Mouse (Mus musculus): ENCODE measurements around the gene Arid4a. TPM values are rescaled to one million over a fixed set of nuclear protein-coding genes. Genes with fewer than 3 reads are reported as not detected.

Gene Arid4a
- 10.4 and 10.9 TPM in 2 replicates for total RNA-seq (2012; rRNA removed)

DNA sequence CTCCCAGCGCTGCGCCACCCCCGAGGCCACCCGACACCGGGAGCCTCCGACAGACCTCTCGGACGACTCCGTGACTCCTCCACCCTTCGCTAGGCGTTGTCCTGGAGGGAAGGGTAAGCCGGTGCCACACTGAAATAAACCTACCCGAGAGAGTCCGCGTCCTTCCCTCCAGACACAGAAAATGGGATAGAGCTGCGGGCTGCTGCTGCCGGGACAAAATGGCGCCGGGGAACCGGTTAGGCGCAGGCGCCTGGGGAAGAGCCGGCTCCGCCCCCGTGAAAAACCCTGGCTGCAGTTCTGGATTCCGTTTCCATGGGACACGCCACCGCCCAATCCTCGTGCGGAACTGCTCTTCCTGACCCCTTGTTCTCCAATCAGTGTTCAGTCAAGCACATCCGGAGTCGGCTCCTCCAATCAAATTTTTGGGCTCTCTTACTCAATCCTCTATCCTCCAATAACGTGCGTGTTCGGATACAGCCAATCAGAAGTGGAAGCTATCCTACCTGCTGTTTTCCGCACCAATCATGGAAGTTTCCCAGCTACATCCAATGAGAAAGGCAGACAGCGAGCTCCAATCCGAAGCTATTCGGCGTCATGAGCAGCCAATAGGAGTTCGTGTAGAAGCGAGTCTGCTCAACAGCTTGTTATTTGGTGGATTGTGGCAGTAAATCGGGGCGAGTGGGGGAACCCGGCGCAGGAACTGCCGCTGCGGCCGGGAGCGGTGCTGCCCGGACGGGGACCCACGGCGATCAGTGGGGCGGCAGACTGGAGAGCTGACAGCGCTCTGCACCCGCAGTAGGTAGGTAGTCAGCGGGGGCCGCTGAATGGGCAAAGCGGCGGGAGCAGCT, at the start of gene Arid4a:
Arid4a (plus strand) TSS at position 628 of the 848 bp plus-strand sequence.
- Histone ChIP-seq H3K4me1 (ENCODE audit: control insufficient read depth in 2 of 2, insufficient read depth in 2 of 2, low read length in 2 of 2, poor library complexity in 1 of 2) (0 out of 4 replicates have a peak, but pooled peaks cover 1 to 3% of the 10 kb centered on the region in 2 experiments), H3K36me3 (ENCODE audit: control insufficient read depth, insufficient read depth, low read length, poor library complexity, severe bottlenecking) (peaks cover 12% of the 10 kb centered on the region), H3K9me3 (ENCODE audit: control insufficient read depth, insufficient read depth, low read depth, low read length) (no peaks in the 10 kb centered on the region), H3K27ac (ENCODE audit: insufficient read depth, low read depth, low read length, poor library complexity, severe bottlenecking) (peak within 1 kb of the TSS; percentile 96), H3K9ac (ENCODE audit: insufficient read depth, low read depth, low read length, poor library complexity, severe bottlenecking) (peak within 1 kb of the TSS; percentile 99), H3K4me3 (ENCODE audit: insufficient read depth in 1 of 2, low read depth in 1 of 2, low read length in 2 of 2, poor library complexity in 1 of 2, severe bottlenecking in 1 of 2) (peak within 1 kb of the TSS; percentile 92 to 95)
- TF ChIP-seq CHD2 (IDR thresholded peaks at IDR 0.05; ENCODE audit: low read depth, low read length): peak; percentile 98
- no peak for TF ChIP-seq ZNF384 (IDR thresholded peaks at IDR 0.05; ENCODE audit: low read depth, low read length)
- no peak for TF ChIP-seq ZC3H11A (IDR thresholded peaks at IDR 0.05; ENCODE audit: borderline replicate concordance, low read depth, low read length)
- TF ChIP-seq HCFC1 (IDR thresholded peaks at IDR 0.05; ENCODE audit: borderline replicate concordance, insufficient read depth, low read length): peak; percentile 64; the same call in 1 of the 2 replicates
- no peak for TF ChIP-seq MAFK (IDR thresholded peaks at IDR 0.05; ENCODE audit: insufficient read depth, low read depth, low read length)
- in situ Hi-C loops (cut with MboI; ENCODE audit: low sequenced_read_pairs in 2 of 2, unreplicated experiment in 2 of 2): no loop called here
- DNase-seq (ENCODE audit: low read depth, low spot score): peak; percentile 100

DNA sequence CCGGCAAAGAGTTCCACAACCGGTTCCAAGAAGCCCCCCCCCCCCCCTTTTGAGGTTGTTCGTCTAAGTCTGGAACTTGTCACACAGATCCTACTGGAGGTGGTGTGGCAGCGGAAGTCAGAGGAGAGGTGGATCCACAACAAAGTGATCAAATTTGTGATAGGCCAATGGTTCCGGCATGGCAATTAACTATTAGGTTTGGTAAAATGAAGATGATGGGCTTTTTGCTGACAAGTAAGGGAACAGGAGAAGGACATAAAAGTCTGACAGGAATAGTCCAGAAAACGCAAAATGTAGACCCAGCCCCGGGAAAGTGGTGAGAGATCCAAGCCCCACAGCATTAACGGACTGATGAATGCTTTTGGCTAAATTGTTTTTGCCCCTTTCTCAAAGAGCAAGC, 48.2 kb upstream of the Arid4a start:
- TF ChIP-seq HCFC1 (IDR thresholded peaks at IDR 0.05; ENCODE audit: borderline replicate concordance, insufficient read depth, low read length): no peak
- no peak for TF ChIP-seq MAFK (IDR thresholded peaks at IDR 0.05; ENCODE audit: insufficient read depth, low read depth, low read length)
- TF ChIP-seq ZNF384 (IDR thresholded peaks at IDR 0.05; ENCODE audit: low read depth, low read length): no peak
- no peak for TF ChIP-seq ZC3H11A (IDR thresholded peaks at IDR 0.05; ENCODE audit: borderline replicate concordance, low read depth, low read length)
- no peak for TF ChIP-seq CHD2 (IDR thresholded peaks at IDR 0.05; ENCODE audit: low read depth, low read length)
- Histone ChIP-seq H3K9ac (ENCODE audit: insufficient read depth, low read depth, low read length, poor library complexity, severe bottlenecking) (no peak overlapping the region), H3K27ac (ENCODE audit: insufficient read depth, low read depth, low read length, poor library complexity, severe bottlenecking) (peak overlapping the region; percentile 70; the same call in 1 of the 2 replicates), H3K4me1 (ENCODE audit: control insufficient read depth in 2 of 2, insufficient read depth in 2 of 2, low read length in 2 of 2, poor library complexity in 1 of 2) (no peaks in the 10 kb centered on the region), H3K4me3 (ENCODE audit: insufficient read depth in 1 of 2, low read depth in 1 of 2, low read length in 2 of 2, poor library complexity in 1 of 2, severe bottlenecking in 1 of 2) (peak overlapping the region in 1 of 2 experiments; percentile 72; a peak in 3 of 4 replicates), H3K36me3 (ENCODE audit: control insufficient read depth, insufficient read depth, low read length, poor library complexity, severe bottlenecking) (no peaks in the 10 kb centered on the region), H3K9me3 (ENCODE audit: control insufficient read depth, insufficient read depth, low read depth, low read length) (no peaks in the 10 kb centered on the region)
- DNase-seq (ENCODE audit: low read depth, low spot score): no peak
- in situ Hi-C loops (cut with MboI; ENCODE audit: low sequenced_read_pairs in 2 of 2, unreplicated experiment in 2 of 2): no loop called here

DNA sequence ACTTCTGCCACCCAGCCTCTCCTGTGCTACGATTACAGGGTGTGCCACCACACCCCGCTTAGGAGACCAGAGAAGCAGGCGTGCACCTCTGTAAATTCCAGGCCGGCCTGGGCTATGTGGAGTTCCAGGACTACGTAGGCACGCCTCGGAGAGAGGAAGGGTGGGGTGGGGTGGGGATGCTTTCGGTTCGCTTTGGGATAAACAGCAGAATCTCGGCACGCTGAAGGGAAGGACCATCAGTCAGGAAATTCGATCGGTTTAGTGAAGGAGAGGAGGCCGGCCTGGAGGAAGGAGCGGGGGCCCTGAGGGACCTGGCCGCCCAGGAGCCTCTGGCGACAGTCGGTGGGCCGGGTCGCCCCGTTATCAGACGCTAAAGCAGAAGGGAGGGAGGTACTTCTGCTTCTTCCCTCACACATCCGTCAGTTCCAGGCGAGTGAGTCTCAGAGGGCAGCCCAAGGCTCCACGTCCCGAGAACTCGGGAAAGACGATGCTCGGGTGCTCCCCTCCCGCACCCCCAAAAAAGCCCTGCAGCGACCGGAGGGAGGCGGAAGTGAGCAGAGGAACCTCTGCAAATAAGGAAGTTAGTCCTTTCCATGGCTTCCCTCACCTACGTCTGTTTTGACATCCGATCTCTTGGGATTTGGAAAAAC, 47.5 kb upstream of the Arid4a start:
- H3K4me1 ChIP-seq (ENCODE audit: control insufficient read depth in 2 of 2, insufficient read depth in 2 of 2, low read length in 2 of 2, poor library complexity in 1 of 2): no peaks in the 10 kb centered on the region
- peak overlapping the region; percentile 70 for H3K27ac ChIP-seq (ENCODE audit: insufficient read depth, low read depth, low read length, poor library complexity, severe bottlenecking)
- H3K4me3 ChIP-seq (ENCODE audit: insufficient read depth in 1 of 2, low read depth in 1 of 2, low read length in 2 of 2, poor library complexity in 1 of 2, severe bottlenecking in 1 of 2): peak overlapping the region; percentile 68 to 72
- in situ Hi-C loops (cut with MboI; ENCODE audit: low sequenced_read_pairs in 2 of 2, unreplicated experiment in 2 of 2): no loop called here
- H3K9ac ChIP-seq (ENCODE audit: insufficient read depth, low read depth, low read length, poor library complexity, severe bottlenecking): peak overlapping the region; percentile 80
- no peaks in the 10 kb centered on the region for H3K36me3 ChIP-seq (ENCODE audit: control insufficient read depth, insufficient read depth, low read length, poor library complexity, severe bottlenecking)
- H3K9me3 ChIP-seq (ENCODE audit: control insufficient read depth, insufficient read depth, low read depth, low read length): no peaks in the 10 kb centered on the region
- DNase-seq (ENCODE audit: low read depth, low spot score): peak; percentile 61
- no peak for TF ChIP-seq ZC3H11A (IDR thresholded peaks at IDR 0.05; ENCODE audit: borderline replicate concordance, low read depth, low read length)
- TF ChIP-seq HCFC1 (IDR thresholded peaks at IDR 0.05; ENCODE audit: borderline replicate concordance, insufficient read depth, low read length): no peak
- no peak for TF ChIP-seq ZNF384 (IDR thresholded peaks at IDR 0.05; ENCODE audit: low read depth, low read length)
- TF ChIP-seq MAFK (IDR thresholded peaks at IDR 0.05; ENCODE audit: insufficient read depth, low read depth, low read length): no peak
- no peak for TF ChIP-seq CHD2 (IDR thresholded peaks at IDR 0.05; ENCODE audit: low read depth, low read length)

DNA sequence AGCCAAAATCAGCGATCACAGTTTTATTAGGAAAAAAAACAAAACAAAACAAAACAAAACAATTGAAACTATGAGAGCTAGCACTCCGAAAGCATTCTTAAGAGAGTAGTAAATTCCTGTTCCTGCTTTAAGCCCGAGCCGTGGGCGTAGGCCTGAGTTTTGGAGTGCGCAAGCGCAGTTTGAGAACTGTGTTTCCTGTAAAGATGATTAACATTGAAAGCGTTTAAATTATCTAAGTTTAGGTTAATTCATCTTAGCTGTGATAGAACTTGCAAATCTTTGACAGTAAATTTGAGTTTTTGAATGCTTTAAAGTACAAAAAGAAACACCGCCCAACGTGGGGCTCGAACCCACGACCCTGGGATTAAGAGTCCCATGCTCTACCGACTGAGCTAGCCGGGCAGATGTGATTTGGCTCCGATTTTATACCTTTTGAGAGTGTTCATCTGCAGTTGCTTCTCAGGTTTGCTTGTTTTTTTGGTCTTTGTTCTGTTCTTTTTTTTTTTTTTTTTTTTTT, 46.9 kb upstream of the Arid4a start:
- DNase-seq (ENCODE audit: low read depth, low spot score): peak; percentile 83
- Histone ChIP-seq H3K27ac (ENCODE audit: insufficient read depth, low read depth, low read length, poor library complexity, severe bottlenecking) (peak overlapping the region; percentile 70; the same call in 1 of the 2 replicates), H3K9me3 (ENCODE audit: control insufficient read depth, insufficient read depth, low read depth, low read length) (no peaks in the 10 kb centered on the region), H3K9ac (ENCODE audit: insufficient read depth, low read depth, low read length, poor library complexity, severe bottlenecking) (peak overlapping the region; percentile 14; the same call in 1 of the 2 replicates), H3K4me3 (ENCODE audit: insufficient read depth in 1 of 2, low read depth in 1 of 2, low read length in 2 of 2, poor library complexity in 1 of 2, severe bottlenecking in 1 of 2) (peak overlapping the region; percentile 68 to 72), H3K36me3 (ENCODE audit: control insufficient read depth, insufficient read depth, low read length, poor library complexity, severe bottlenecking) (no peaks in the 10 kb centered on the region), H3K4me1 (ENCODE audit: control insufficient read depth in 2 of 2, insufficient read depth in 2 of 2, low read length in 2 of 2, poor library complexity in 1 of 2) (no peaks in the 10 kb centered on the region)
- in situ Hi-C loops (cut with MboI; ENCODE audit: low sequenced_read_pairs in 2 of 2, unreplicated experiment in 2 of 2): no loop called here
- TF ChIP-seq HCFC1 (IDR thresholded peaks at IDR 0.05; ENCODE audit: borderline replicate concordance, insufficient read depth, low read length) (no peak), ZNF384 (IDR thresholded peaks at IDR 0.05; ENCODE audit: low read depth, low read length) (peak; percentile 96), CHD2 (IDR thresholded peaks at IDR 0.05; ENCODE audit: low read depth, low read length) (no peak), MAFK (IDR thresholded peaks at IDR 0.05; ENCODE audit: insufficient read depth, low read depth, low read length) (peak; percentile 93), ZC3H11A (IDR thresholded peaks at IDR 0.05; ENCODE audit: borderline replicate concordance, low read depth, low read length) (no peak)

Measured in ES-E14 (cell line).